Mouse (Mus musculus): Measurements from ENCODE around the gene Cbarp.

The Cbarp gene

GRCm38 (mm10) chr10:80140666-80141035 is at the start of gene Cbarp:
Cbarp (minus strand) TSS chr10:80140835.
- no peak for DNase-seq (ENCODE audit: extremely low spot score)

GRCm38 (mm10) chr10:80189999-80190398 is 49.4 kb upstream of the Cbarp start:
- DNase-seq (ENCODE audit: extremely low spot score), result no peak

DNA sequence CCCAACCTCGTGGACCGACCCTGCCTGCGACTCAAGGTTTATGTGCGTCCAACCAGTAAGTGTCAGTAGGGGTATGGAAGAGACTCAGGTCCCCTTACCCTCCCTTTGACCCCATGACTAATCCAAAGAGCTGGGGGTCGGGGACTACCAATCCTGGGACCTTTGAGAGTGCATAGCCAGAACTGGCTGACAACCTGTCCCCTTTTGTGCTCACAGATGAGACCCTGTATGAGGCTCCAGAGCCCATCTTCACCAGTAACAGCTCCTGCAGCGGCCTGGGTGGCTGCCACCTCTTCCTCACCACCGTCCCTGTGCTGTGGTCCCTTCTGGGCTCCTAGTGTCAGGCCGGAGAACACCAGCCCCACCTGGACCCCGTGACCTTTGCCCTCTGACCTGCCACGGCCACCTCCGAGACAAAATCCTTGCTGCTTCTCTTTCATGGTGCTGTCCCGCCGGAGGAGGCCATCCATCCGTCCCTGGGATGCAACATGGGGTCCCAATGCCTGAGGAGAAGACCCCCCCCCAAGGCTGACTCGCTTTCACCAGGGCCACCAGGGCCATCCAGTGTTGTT is 47.9 kb upstream of the Cbarp start:
- DNase-seq (ENCODE audit: extremely low spot score), result no peak

- no peak for DNase-seq (ENCODE audit: extremely low spot score)
These were observed 47.1 kb upstream of the Cbarp start for GRCm38 (mm10) chr10:80187739-80188138.

DNA sequence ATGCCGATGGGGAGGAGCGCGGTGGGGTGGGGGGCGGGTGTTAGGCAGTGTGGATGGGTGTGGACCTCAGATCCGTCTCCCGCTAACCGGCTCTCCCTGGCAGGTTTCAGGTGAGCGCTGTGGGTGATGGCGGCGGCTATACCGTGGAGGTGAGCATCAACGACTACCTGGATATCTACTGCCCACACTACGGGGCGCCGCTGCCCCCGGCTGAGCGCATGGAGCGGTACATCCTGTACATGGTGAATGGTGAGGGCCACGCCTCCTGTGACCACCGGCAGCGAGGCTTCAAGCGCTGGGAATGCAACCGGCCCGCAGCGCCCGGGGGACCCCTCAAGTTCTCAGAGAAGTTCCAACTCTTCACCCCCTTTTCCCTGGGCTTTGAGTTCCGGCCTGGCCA is 46.0 kb upstream of the Cbarp start:
- DNase-seq (ENCODE audit: extremely low spot score), result no peak

GRCm38 (mm10) chr10:80182547-80182946 is 41.9 kb upstream of the Cbarp start:
- DNase-seq (ENCODE audit: extremely low spot score), result no peak

- DNase-seq (ENCODE audit: extremely low spot score), result no peak
These were observed 40.2 kb upstream of the Cbarp start for GRCm38 (mm10) chr10:80180823-80181222.

GRCm38 (mm10) chr10:80180288-80180687 is 39.7 kb upstream of the Cbarp start:
- DNase-seq (ENCODE audit: extremely low spot score), result no peak

- DNase-seq (ENCODE audit: extremely low spot score), result peak; percentile 75
These were observed 38.7 kb upstream of the Cbarp start, which contains the start of gene Efna2 for GRCm38 (mm10) chr10:80179068-80180051. Efna2 (plus strand) TSS chr10:80179482.

- no peak for DNase-seq (ENCODE audit: extremely low spot score)
These were observed 37.0 kb upstream of the Cbarp start for GRCm38 (mm10) chr10:80177441-80178279.

- DNase-seq (ENCODE audit: extremely low spot score), result no peak
These were observed 35.7 kb upstream of the Cbarp start for GRCm38 (mm10) chr10:80176270-80176834.

DNA sequence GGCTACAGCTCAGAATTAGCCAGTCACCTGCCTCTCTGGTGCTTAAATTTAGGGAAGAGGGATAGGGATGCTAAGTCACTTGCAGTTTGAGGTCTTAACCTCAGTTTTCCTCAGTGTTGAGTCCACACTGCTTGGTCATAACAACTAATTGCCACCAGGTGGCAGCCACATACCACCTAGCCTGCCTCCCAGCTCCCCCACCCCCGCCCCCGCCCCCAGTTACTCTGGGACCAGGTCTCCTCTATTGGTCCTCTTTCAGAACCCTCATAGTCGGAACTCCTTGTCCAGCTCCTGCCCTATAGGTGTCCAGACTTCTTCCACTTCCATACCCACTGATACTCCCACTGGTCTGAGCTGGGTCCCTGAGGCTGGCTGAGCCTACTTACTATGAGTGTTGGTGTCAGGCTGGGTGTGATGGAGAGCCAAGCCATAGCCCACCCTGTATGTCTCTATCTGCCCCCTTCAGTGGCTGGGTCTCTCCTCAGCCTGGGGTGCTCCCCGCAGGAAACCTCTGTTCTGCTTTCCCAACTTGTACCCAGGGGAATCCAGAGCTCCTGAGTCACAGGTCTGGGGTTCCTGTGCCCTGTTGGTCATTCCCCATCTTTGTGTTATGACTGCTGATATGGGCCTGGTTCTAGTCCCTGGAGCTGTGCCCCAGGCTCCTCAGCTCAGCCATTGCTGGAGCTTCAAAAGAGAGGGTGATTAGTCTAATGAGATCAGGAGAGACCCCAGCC is 35.1 kb upstream of the Cbarp start:
- DNase-seq (ENCODE audit: extremely low spot score), result peak; percentile 48

GRCm38 (mm10) chr10:80174705-80175104 is 34.1 kb upstream of the Cbarp start:
- peak; percentile 49 for DNase-seq (ENCODE audit: extremely low spot score)

DNA sequence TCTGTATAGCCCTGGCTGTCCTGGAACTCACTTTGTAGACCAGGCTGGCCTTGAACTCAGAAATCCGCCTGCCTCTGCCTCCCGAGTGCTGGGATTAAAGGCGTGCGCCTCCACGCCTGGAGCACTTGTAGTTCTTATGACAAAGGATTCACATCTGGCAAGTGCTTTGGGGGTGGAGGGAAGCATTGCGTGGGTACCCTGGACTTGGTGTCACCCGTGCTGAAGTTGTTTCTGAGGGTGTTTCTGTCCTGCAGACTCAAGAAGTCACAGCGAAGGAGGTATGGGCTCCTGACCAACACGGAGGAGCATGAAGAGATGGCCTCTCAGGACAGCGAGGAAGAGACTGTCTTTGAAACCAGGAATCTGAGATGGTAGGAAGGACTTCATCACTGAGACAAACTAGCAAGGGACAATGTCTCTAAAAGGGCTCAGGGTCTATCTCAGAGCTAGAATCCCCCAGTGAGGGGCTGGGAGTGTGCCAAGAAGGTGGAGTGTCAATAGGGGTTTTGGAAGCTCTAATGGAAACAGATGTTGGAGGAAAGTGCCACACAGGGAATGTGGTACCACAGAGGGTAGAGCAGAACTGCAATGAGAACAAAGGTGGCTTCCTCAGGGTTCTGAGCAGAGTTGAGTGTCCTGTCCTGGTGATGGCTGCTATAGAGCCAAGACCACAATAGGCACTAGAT is 33.5 kb upstream of the Cbarp start:
- DNase-seq (ENCODE audit: extremely low spot score), result no peak

GRCm38 (mm10) chr10:80173358-80173757 is 32.7 kb upstream of the Cbarp start:
- DNase-seq (ENCODE audit: extremely low spot score), result no peak

DNA sequence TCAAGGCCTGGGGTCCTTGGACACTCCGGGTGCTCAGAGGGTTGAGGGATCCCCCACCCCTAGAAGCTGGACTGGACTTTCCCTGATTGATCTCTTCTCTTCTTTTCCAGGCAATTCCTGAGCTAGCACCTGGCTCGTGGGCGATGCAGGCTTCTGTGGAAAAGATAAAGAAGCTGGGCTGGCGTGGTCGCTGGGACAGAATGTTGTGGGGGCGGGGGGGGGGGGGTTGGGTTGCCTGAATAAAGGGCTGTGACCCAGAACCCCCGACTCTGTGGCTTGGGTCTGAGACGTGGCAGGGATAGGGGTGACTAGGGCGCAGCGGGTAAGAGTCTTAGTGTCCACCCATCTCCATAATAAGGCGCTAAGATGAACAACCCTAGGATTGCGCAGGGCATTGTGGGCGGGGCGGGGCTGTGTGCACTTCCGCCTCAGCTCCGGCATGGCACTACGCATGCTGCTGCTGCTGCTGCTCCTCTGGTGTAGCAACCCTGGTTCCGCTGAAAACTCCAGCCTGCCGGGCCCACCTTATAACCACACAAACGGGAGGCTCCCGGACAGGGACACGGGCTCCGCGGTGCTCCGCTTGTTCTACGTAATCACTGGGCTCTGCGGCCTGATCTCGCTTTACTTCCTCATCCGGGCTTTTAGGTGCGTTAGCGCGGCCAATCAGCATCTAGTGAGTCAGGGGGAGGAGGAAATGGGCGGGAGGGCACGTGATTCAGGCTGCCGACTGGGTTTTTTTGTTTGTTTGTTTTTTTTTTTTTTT is 32.1 kb upstream of the Cbarp start, which contains the start of gene 1600002K03Rik:
TSS of gene 1600002K03Rik (plus strand) at position 418 of the 766 bp plus-strand sequence.
- DNase-seq (ENCODE audit: extremely low spot score), result peak; percentile 92

DNA sequence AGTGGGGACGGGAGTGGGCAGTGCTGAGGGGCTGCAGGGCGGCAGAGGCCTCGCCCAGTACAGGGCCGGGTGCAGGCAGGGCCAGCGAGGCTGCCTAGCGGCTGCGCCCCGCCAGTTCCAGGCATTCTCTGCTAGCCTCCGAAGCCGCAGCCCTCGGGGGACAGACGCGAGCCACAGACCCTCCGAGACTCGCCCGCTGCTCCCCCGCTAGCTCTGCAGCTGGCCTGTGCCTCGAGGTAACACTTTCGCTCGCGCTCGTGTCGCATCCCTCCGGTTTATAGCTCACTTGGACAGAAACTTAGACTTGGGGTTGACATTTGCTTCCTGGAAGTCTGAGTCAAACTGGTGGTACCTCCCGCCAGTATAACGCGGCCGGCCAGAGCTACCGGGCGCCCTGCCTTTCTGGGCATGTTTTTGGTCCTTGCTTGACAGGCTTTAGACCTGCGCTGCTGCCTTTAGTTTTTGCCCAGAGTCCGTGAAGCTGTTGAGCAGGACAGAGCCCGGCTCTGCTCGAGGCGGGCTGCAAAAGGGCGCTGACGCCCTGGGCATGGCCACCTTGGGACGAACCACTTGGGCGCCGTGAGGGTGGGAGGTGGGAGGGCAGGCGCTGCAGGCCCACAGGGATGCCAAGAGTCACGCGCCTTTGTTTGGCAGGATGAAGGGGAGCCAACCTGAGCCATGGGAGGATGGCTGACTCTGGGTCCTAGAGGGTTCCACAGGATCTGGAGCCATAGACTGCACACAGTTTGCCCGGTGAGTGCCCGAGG is 31.3 kb upstream of the Cbarp start:
- DNase-seq (ENCODE audit: extremely low spot score), result no peak

GRCm38 (mm10) chr10:80171252-80171651 is 30.6 kb upstream of the Cbarp start:
- DNase-seq (ENCODE audit: extremely low spot score), result no peak

- no peak for DNase-seq (ENCODE audit: extremely low spot score)
These were observed 30.0 kb upstream of the Cbarp start for GRCm38 (mm10) chr10:80170601-80171021.
